Mouse (Mus musculus): ENCODE measurements around the gene Pard3.

Pard3 gene

GRCm38 (mm10) chr8:127424211-127424916 is 360.7 kb downstream of the Pard3 start:
- no peak for DNase-seq (ENCODE audit: extremely low read depth, low read depth, low spot score)

DNA sequence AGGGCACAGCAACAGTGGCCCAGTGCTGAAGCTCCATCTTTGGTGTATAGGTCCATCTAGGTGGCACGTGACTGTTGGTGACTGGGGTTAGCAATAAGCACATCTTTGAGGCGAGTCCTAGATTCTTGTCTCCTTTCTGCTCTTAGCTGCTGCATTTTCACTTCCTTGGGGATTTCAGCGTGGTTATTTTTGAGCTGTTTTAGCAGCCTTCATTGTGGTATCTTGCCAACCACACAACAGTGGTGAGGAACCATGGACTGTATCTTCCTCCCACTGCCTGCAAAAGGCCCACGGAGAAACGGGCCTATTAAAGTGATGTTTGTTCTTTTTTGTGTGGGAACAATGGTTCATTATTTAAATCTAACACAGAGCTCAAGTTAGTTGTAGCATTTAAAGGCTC is 363.2 kb downstream of the Pard3 start:
- no peak for DNase-seq (ENCODE audit: extremely low read depth, low read depth, low spot score)

GRCm38 (mm10) chr8:127428004-127428403 is 364.3 kb downstream of the Pard3 start:
- DNase-seq (ENCODE audit: extremely low read depth, low read depth, low spot score): no peak

GRCm38 (mm10) chr8:127431236-127431635 is 367.5 kb downstream of the Pard3 start:
- DNase-seq (ENCODE audit: extremely low read depth, low read depth, low spot score): no peak

DNA sequence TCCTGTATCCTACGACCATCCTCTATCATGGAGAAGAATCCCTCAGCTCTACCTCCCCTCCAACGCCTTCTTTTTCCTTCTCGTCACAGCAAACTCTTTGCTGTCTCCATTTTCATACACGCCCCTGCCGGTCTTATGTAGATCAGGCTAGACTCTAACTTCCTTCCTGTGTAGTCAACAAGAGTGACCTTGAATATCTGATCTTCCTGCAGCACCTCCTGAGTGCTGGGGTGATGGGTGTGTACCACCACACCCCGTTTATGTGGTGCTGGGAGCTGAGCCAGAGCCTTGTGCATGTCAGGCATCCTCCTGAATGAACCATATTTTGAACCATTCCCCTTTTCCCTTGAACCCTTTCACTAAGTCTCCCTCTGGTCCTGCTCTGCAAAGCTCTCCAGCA is 372.3 kb downstream of the Pard3 start:
- no peak for DNase-seq (ENCODE audit: extremely low read depth, low read depth, low spot score)

GRCm38 (mm10) chr8:127437613-127438235 is 374.0 kb downstream of the Pard3 start:
- DNase-seq (ENCODE audit: extremely low read depth, low read depth, low spot score): no peak

DNA sequence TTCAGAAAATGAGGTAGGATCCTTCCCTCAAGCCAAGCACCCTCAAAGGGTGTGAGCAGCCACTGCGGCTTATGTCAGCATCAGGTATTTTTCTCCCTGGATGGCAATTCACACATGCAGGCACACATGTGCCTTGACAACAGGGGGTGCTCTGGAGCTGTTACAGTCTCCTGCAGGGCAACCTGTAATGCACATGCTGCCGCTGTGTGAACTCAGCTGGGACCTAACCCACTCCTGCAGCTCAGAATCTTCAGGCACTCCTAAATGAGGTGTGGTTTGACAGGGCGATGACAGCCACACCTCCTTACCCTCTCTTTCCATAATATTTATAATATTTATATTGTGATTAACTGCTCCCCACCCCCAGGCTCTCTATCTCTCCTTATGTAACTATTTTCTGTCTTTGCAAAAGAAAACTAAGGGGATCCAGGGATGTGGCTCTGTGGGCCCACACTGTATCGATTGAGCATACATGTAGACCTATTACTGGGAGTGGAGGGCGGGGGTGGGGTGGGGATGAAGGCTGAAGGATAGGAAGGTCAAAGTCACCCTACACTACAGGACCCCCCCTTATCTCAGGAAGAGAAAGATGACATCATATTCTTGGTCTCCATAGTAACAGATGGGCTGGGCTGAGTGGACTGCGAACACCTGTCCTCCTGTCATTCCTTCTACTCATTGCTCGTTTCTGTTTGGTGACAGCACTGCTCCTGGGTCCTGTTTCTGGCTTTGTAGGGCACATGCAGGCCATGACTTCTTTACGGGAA is 375.1 kb downstream of the Pard3 start:
- no peak for DNase-seq (ENCODE audit: extremely low read depth, low read depth, low spot score)

- no peak for DNase-seq (ENCODE audit: extremely low read depth, low read depth, low spot score)
Observed at GRCm38 (mm10) chr8:127439392-127440160, 375.9 kb downstream of the Pard3 start.

GRCm38 (mm10) chr8:127440161-127440833 is 376.6 kb downstream of the Pard3 start:
- DNase-seq (ENCODE audit: extremely low read depth, low read depth, low spot score): no peak

- DNase-seq (ENCODE audit: extremely low read depth, low read depth, low spot score): no peak
Observed at GRCm38 (mm10) chr8:127440834-127441485, 377.3 kb downstream of the Pard3 start.

GRCm38 (mm10) chr8:127447401-127447800 is 383.7 kb downstream of the Pard3 start:
- DNase-seq (ENCODE audit: extremely low read depth, low read depth, low spot score): no peak

- DNase-seq (ENCODE audit: extremely low read depth, low read depth, low spot score): no peak
Observed at GRCm38 (mm10) chr8:127449066-127449840, 385.6 kb downstream of the Pard3 start.

DNA sequence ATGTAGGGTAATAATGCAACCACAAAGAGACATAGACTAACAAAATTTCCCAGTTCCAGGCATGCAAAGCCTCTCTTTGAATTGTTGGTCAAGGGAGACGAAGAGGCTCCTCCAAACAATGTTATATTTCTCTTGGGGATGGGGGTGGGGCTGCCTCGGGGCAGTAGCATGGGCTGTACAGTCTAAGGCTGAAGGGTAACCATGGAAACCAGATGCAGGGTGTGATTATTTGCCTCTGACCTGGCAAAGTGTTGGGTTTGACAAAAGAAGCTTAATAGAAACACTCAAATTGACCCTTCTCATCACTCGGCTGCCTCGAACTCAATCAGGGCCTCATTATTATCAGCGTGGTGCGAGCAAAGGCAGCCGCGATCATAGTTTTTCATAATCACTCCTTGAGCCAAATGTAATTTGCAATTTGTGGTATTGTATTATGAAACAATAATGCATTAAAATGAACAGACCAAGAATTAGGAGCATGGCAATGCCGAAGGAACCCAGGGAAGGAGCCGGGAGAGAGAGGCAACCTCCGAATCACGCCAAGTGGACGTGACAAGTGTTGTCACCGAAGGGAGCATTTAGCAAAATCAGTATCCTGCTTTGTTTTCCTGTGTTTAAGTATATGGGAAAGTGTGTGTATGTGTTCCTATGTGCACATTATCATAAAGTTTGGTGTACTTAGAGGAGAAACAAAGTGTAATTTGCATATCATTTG is 387.4 kb downstream of the Pard3 start:
- no peak for DNase-seq (ENCODE audit: extremely low read depth, low read depth, low spot score)

DNA sequence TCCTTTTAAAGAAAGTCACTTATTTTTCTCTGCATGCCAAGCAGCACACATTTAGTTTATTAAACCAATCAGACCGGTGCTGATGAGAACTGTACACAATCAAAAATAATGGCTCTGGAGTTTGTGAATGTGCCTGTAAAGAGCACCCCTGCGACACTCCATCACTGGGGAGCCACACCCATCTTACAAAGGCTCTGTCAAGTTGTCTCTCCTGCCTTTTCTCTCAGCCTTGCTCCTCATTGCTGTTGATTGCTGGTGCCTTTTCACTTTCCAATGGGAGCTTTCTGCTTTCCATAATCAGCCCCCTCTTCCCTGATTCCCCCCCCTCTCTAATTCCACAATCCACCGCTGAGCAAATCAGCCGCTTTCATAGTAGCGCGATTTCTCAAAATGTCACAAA is 388.7 kb downstream of the Pard3 start:
- DNase-seq (ENCODE audit: extremely low read depth, low read depth, low spot score): no peak

DNA sequence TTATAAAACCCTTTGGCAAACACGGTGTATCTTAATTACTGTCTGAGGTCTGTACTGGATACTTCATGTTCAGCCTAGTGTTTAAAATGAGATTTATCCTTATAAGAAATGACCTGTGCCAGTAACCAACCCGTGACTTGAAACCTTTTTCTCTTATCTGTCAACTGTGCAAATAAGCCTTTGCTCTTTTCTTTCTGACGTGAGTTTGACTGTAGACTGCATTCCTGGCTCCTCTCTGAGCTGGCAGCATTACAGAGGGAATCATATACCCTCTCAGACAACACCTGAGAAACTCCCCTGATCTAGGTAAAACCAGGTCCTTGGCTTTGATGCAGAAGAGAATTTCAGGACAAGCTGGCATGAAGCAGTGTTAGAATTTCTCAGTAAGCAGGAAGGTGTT is 394.2 kb downstream of the Pard3 start:
- DNase-seq (ENCODE audit: extremely low read depth, low read depth, low spot score): no peak

DNA sequence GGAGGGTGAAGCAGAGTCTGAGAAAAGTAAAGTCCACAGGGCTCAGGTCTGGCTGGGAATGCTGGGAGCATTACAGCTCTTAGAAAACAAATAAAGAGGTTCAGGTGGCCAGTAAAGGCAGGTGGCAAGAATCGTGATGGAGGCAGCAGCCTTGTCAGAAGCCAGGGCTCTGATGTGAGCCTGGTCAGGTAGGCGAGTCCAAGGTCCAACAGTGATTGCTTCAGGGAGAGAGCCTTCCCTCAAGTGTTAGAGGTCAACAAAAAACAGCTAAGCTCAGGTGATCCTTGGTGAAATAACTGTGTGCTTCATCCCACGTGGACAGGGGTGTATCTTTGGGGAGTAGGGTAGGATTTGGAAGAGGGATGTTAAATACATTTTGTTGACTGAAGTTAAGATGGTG is 397.5 kb downstream of the Pard3 start:
- no peak for DNase-seq (ENCODE audit: extremely low read depth, low read depth, low spot score)

DNA sequence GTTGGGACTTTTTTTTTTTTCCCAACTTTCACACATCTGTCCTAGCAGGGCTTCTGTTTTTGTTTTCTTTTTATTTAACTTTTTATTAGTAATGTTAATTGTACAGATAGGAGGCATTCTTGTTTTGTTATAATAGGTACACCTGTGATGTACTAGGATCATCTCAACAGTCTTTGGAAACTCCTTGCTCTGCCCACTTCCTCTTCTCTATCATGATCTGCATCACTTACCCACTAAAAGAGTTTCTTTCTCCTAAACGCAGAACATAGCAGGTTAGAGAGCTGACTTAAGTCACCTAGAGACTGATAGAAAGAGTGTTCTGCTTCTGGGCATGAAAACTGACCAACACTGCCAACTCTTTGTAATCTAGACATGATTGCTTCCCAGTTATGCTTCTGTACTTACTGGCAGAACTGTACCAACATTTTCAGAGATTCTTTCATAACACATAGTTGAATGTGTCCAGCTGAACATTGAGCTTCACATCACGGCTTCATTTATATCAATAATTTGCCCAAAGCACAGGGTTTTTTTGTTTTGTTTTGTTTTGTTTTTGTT is 398.8 kb downstream of the Pard3 start:
- no peak for DNase-seq (ENCODE audit: extremely low read depth, low read depth, low spot score)

DNA sequence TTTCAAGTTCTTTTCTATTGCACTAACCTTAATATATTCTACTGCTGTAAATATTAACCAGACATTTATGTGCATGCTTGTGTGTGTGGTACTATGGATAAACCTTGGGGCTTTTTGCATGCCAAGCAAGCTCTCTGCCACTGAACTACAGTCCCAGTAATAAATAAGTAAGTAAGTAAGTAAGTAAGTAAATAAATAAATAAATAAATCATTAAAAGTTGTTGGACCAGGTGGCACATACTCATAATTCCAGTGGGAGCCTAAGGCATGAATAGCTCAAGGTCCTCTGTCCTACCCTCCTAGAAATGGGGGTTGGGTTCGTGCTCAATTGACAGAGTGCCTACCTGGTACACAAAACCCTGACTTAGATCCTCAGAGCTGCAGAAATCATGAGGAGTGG is 400.6 kb downstream of the Pard3 start:
- no peak for DNase-seq (ENCODE audit: extremely low read depth, low read depth, low spot score)

GRCm38 (mm10) chr8:127472204-127472603 is 408.5 kb downstream of the Pard3 start:
- DNase-seq (ENCODE audit: extremely low read depth, low read depth, low spot score): no peak
